Mouse (Mus musculus) lung, postnatal 0 days (tissue): Measurements from ENCODE around the gene Gatd1. TPM values are rescaled to one million over a fixed set of nuclear protein-coding genes. Genes with fewer than 3 reads are reported as not detected.
A peak's percentile ranks its signal among the peaks of the same experiment; 100 is the strongest.

Experiments
- ATAC-seq: fragments of 200-750 bp; cut with Nextera tagmentation; 2 replicates; pipeline ENCODE4 v1.8.0; 2017; ENCODE audit warnings: moderate library complexity
- DNase-seq: peaks from one replicate; pipeline ENCODE4 v3.0.0-alpha.2; 2016; ENCODE audit warnings: low spot score
- H3K27ac ChIP-seq: fragments of 300-500 bp; sonication (generic); 2 replicates; pipeline ENCODE4 v1.5.1; 2014; ENCODE audit warnings: antibody characterized with exemption, mild to moderate bottlenecking, low read length, mixed read lengths
- H3K27me3 ChIP-seq: fragments of 300-500 bp; sonication (generic); replicated peaks from 2 replicates; pipeline ENCODE4 v1.6.1; 2014; ENCODE audit warnings: low read length, mixed read lengths; ENCODE audit not compliant: insufficient read depth
- H3K36me3 ChIP-seq: fragments of 300-500 bp; sonication (generic); 2 replicates; pipeline ENCODE4 v1.6.1; 2014; ENCODE audit warnings: low read length, mixed read lengths; ENCODE audit not compliant: insufficient read depth
- H3K4me1 ChIP-seq: fragments of 300-500 bp; sonication (generic); 2 replicates; pipeline ENCODE4 v1.6.1; 2014; ENCODE audit warnings: antibody characterized with exemption, low read depth, low read length, mixed read lengths; ENCODE audit not compliant: insufficient read depth
- H3K4me2 ChIP-seq: fragments of 300-500 bp; sonication (generic); replicated peaks from 2 replicates; pipeline ENCODE4 v1.6.1; 2014; ENCODE audit warnings: low read depth, mild to moderate bottlenecking, low read length, moderate library complexity, mixed read lengths
- H3K4me3 ChIP-seq: fragments of 300-500 bp; sonication (generic); 2 replicates; pipeline ENCODE4 v1.5.1; 2014; ENCODE audit warnings: low read depth, low read length
- H3K9ac ChIP-seq: fragments of 300-500 bp; sonication (generic); replicated peaks from 2 replicates; pipeline ENCODE4 v1.6.1; 2014; ENCODE audit warnings: low read depth, mild to moderate bottlenecking
- H3K9me3 ChIP-seq: fragments of 300-500 bp; sonication (generic); 2 replicates; pipeline ENCODE4 v1.6.1; 2016; ENCODE audit warnings: low read length, mixed read lengths
- CTCF ChIP-seq: IDR thresholded peaks from 2 replicates; pipeline ENCODE4 v1.5.1; 2016; ENCODE audit warnings: antibody characterized with exemption, mild to moderate bottlenecking
- EP300 ChIP-seq: IDR thresholded peaks from 2 replicates; pipeline ENCODE4 v1.6.1; 2016; ENCODE audit warnings: antibody characterized with exemption, mild to moderate bottlenecking, control low read depth
- WGBS: fragments of 180-500 bp; shearing (Covaris S2); extraction: QIAGEN DNeasy Blood & Tissue Kit; methylation state at CpG from one replicate; pipeline ENCODE4 v1.1.7; 2014; 5-methylcytosine and 5-hydroxymethylcytosine counted together
- polyA plus RNA-seq: library from polyadenylated mRNA; unstranded; fragments of >200 nt; fragmentation: Nextera tagmentation; extraction: Ambion mirVana; gene quantifications from 2 replicates; pipeline ENCODE4 v1.2.1, GENCODE M21; 2015

Gatd1 gene
- polyA plus RNA-seq, 1 experiment from 2014 or later: 52.3 TPM

DNA sequence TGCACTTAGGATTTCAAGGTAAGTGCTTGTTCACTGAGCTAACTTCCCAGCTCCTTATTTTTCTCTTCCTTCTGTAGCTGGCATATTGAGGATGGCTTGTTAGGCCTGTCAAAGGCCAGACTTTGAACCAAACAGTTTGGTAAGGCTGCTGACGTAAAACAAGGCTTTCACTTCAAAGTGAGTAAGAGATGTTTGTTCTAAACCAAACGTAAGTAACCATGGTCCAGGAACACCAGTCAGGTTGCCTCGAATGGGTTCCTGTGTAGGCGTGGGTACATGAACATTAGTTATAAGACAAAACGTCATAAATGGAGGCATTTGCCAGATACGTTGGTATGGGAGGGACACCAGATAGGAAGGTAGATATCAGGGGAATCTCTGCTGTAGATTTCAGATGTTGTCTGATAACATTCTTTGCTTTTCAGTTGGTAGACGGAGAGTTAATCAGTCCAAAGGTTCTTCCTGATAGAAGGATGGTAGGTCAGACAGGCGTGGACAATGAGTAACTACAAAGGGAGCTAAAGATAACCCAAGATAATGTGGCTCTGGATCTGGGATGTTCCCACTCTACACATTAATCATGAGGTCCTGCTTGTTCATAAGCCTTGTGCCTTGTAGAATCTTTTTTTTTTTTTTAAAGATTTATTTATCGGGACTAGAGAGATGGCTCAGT is 6.2 kb upstream of the Gatd1 start:
- 71% methylated on average over 9 of the region's 9 CpGs for WGBS
- ATAC-seq: no peak
- no peak overlapping the region for H3K27ac ChIP-seq

GRCm38 (mm10) chr7:141418970-141419369 is 5.0 kb upstream of the Gatd1 start:
- no peak overlapping the region for H3K27ac ChIP-seq
- DNase-seq (no peak), ATAC-seq (no peak)
- H3K4me1 ChIP-seq: no peaks in the 10 kb centered on the region; the same call in 1 of the 2 replicates
- H3K9me3 ChIP-seq: no peaks in the 10 kb centered on the region
- 54% methylated on average over 7 of the region's 7 CpGs for WGBS
- H3K27me3 ChIP-seq: no peaks in the 10 kb centered on the region
- TF ChIP-seq CTCF (no peak), EP300 (no peak)
- H3K36me3 ChIP-seq: no peaks in the 10 kb centered on the region
- no peak overlapping the region for H3K4me2 ChIP-seq
- no peak overlapping the region for H3K4me3 ChIP-seq
- H3K9ac ChIP-seq: no peak overlapping the region

More for the DNA sequence above, 6.2 kb upstream of the Gatd1 start:
- DNase-seq: no peak
- Histone ChIP-seq H3K4me2 (no peak overlapping the region), H3K27me3 (no peaks in the 10 kb centered on the region), H3K9me3 (no peaks in the 10 kb centered on the region), H3K4me3 (no peak overlapping the region), H3K9ac (no peak overlapping the region), H3K36me3 (no peaks in the 10 kb centered on the region), H3K4me1 (no peaks in the 10 kb centered on the region)
- no peak for TF ChIP-seq CTCF
- TF ChIP-seq EP300: no peak

DNA sequence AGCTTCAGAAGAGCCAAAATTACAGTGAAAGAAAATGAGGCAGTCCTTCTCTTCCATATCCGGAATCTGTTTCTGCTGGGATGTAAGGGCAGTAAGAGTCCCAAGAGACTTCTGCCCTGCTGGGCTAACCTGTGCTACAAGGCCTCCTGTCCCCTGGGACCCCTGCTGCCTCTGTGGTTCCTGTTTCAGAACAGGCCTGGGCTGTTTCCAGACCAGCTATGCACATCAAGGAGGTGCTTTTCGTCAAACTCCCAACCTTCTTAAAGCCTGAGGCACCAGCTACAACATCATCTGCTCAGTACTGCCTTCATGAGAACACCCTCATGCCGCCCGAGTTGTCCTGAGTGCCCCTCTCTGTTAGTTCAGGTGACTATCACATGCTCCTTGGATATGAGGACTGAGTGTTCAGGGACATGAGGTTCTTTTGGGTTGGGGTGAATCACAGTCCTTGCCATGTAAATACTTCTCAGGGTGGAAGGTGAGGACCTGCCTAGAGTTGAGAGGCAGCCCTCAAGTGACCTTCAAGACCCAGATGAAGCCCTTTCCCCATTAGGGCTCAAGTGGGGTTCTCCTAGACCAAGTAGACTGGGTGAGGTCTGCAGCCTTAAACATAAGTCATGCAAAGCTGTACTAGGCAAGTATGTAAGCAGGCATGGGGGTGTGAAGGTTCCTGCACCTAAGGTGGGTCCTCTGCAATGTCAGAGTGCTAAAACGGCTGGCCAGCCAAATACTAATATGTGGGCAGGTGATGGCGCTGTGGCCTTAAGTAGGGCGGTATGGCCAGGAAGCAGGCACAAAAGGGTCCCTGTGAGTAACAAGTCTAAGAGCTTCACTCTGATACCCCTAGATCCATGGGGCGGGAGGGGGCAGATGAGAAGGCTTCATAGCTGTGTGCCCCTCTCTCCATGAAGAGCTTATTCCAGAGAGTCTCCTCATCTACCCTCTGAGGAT is 4.1 kb upstream of the Gatd1 start:
- ATAC-seq (no peak), DNase-seq (no peak)
- H3K4me2 ChIP-seq: no peak overlapping the region
- H3K4me1 ChIP-seq: no peaks in the 10 kb centered on the region; the same call in 1 of the 2 replicates
- no peaks in the 10 kb centered on the region for H3K36me3 ChIP-seq
- H3K9me3 ChIP-seq: no peaks in the 10 kb centered on the region
- TF ChIP-seq EP300: peak; percentile 86
- peak; percentile 30 for TF ChIP-seq CTCF
- H3K9ac ChIP-seq: no peak overlapping the region
- H3K27ac ChIP-seq: no peak overlapping the region
- H3K27me3 ChIP-seq: no peaks in the 10 kb centered on the region
- H3K4me3 ChIP-seq: no peak overlapping the region
- WGBS: 70% methylated on average over 8 of the region's 8 CpGs

DNA sequence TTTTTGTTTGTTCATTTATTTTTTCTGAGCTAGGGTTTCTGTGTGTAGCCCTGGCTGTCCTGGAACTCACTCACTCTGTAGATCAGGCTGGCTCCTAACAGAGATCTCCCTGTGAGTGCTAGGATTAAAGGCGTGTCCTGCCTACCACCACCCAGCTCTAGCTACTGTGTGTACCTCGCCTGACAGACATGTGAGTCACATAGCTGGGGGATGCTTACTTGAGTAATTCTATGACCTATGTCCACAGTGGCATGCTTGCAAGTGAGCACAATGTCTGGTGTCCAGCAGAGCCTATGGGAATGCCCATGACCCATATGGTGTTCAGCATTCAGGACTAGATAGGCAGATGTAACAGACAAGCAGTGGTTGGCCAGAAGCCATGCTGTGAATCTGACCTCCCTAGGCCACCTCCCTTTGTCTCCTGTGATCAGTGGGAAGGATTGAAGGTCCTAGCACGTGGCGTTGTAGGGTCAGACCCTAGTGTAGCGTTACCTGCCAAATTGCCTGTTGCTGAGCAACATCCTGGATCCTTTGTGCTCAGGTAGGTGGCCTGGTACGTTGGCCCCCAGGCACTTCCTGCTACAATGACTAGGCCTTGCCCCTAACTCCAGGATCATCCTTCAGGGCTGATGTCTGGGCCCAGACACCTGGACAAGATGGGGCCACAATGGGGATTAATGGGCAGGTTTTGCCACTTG is 2.4 kb upstream of the Gatd1 start:
- no peaks in the 10 kb centered on the region for H3K9me3 ChIP-seq

GRCm38 (mm10) chr7:141413331-141413730 is 605 bp downstream of the Gatd1 start:
- Histone ChIP-seq H3K9me3 (no peaks in the 10 kb centered on the region), H3K36me3 (no peaks in the 10 kb centered on the region), H3K27me3 (no peaks in the 10 kb centered on the region), H3K4me2 (peak overlapping the region; percentile 91), H3K4me1 (no peaks in the 10 kb centered on the region; the same call in 1 of the 2 replicates), H3K9ac (peak overlapping the region; percentile 66), H3K27ac (peak overlapping the region; percentile 73), H3K4me3 (peak overlapping the region; percentile 74)
- DNase-seq (peak; percentile 37), ATAC-seq (0 out of 2 replicates have a peak, but pooled peaks have one; percentile 1)
- 4% methylated on average over 16 of the region's 16 CpGs for WGBS
- TF ChIP-seq EP300: no peak
- TF ChIP-seq CTCF: no peak

More for the DNA sequence above, 2.4 kb upstream of the Gatd1 start:
- 75% methylated on average over 6 of the region's 6 CpGs for WGBS
- TF ChIP-seq CTCF (no peak), EP300 (no peak)
- Histone ChIP-seq H3K4me1 (no peaks in the 10 kb centered on the region; the same call in 1 of the 2 replicates), H3K27me3 (no peaks in the 10 kb centered on the region), H3K36me3 (no peaks in the 10 kb centered on the region), H3K9ac (no peak overlapping the region), H3K27ac (no peak overlapping the region), H3K4me3 (no peak overlapping the region), H3K4me2 (no peak overlapping the region)
- DNase-seq (no peak), ATAC-seq (no peak)

DNA sequence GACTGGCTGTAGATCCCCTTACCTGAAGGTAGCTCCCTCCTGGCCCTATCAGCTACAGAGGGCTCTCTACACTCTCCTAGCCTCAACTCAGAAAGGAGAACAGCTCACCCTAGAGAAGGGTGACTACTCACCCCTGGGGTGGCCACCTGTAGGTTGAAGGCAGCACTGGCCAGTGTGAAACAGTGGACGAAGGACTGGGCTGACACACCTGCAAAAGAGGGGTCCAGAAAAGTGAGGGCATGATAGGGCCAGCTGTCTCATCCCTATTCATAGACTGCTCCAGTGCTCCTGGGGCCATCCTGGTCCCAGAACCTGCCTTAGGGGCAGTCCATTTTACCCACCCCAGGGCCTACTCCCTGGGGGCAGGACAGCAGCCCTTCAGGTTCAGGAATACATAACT is 2.3 kb downstream of the Gatd1 start:
- H3K9ac ChIP-seq: no peak overlapping the region; the same call in 1 of the 2 replicates
- TF ChIP-seq EP300 (no peak), CTCF (peak; percentile 6; the same call in 1 of the 2 replicates)
- no peak overlapping the region for H3K27ac ChIP-seq

More for the DNA sequence above, 2.3 kb downstream of the Gatd1 start:
- no peaks in the 10 kb centered on the region for H3K36me3 ChIP-seq
- no peak overlapping the region for H3K4me2 ChIP-seq
- H3K9me3 ChIP-seq: no peaks in the 10 kb centered on the region
- H3K4me1 ChIP-seq: no peaks in the 10 kb centered on the region; the same call in 1 of the 2 replicates
- no peaks in the 10 kb centered on the region for H3K27me3 ChIP-seq
- ATAC-seq (no peak), DNase-seq (no peak)
- WGBS: 100% methylated on average over 1 of the region's 1 CpGs
- H3K4me3 ChIP-seq: no peak overlapping the region
